Mouse (Mus musculus): ENCODE results near the gene Mthfr. TPM values are rescaled to one million over a fixed set of nuclear protein-coding genes. Genes with fewer than 3 reads are reported as not detected.
"Not testable (repeated sequence)": the region's sequence is repeated elsewhere in the genome, so short reads cannot be mapped to it uniquely, and the experiment has no call there.

The Mthfr gene
- total RNA-seq, 2 experiments from 2014 or later, result 14.3 to 15.8 TPM

DNA sequence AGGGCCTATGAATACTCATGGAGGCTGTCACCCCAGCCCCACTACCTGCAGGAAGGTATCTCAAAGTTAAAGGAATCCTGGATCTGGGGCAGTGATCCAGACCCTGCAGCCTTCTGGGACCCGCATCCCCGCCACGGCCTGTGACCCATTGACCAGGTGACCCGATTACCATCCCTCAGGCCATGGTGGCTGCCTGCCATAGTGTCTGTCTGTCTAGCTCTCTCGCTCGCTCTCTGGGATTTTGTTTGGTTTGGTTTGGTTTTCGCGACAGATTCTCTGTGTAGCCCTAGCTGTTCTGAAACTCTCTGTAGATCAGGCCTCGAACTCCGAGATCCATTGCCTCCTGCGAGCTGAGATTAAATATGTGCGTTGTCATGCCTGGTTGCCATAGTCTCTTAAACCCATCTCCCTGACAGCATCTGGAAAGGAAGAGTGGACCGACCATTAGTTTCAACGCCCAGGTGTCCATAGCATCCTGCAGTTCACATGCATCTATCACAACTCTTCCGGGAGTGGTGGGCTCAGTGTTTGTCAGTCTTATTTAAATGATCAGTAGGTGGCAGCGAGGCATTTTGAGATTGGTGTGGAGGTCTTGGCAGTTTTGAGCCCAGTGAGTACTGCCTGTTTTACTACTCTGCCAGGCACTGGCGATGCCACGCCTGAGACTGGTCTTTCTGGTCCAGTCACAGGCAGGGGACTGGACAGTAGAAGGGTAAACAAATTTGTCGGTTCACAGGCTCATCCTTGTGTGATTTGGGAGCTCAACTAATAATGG is 564 bp downstream of the Mthfr start:
- no peak for ATAC-seq (ENCODE audit: poor library complexity, severe bottlenecking)

DNA sequence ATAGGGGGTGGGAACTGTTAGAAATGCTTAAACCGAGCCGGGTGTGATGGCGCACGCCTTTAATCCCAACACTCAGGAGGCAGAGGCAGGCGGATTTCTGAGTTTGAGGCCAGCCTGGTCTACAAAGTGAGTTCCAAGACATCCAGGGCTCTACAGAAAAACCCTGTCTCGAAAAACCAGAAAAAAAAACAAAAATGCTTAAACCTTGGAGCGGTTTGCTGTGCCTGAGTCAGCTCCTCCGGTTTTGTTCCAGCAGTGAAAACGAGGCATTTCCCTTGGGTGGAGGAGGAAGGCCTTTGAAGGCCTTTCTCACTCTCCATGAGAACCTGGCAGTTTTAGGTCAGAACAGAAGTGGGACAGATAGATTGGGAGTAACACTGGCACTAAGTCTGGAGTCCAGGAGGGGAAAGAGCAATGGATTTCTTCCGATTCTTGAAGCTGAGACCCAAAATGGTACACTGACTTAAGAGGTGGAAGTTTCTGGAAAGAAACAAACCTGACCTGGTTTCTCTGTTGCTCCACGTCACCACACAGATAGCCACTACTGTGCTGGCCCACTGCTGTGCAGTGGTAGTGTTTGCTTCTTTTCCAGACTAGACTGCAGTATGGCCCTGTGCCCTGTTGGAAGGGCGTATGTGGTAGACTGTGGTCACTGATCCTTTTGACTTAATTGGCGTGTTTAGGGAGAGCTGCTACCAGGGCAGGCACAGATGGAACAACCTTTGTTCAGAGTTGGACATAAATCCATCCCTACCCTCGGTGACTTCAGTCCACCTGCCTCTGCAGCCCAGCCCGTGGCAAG is 1.4 kb downstream of the Mthfr start:
- ATAC-seq (ENCODE audit: poor library complexity, severe bottlenecking), result no peak

DNA sequence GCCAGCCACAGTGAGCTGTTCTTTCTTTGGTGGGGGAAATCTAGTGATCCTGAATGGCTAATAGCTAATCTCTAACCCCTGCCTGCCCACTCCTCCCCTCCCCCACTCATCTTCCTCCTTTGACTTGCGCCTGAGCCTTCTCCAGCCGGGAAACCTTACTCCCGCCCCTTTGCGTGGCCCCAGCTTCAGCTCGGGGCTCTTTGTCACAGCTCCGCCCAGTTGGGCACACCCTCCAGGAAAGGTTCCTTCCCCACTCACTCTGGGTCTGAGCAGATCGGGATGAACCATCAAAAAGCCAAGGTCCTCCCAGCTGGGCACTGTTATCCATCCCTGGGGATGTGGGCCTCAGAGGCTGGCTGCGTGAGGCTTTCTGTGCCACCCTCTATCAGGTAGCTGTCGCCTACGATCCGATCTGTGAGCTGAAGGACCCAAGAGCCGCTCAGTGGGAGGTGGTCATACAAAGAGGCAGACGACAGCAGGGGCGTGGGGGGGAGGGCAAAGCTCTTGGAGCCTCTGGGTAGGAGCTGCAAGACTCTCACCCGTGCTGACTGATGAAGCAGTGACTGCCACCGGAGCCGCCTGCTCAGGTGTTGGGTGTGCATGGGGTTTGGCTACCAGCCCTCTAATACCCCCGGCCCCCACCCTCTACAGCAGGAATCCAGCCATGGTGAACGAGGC is 2.2 kb downstream of the Mthfr start:
- ATAC-seq (ENCODE audit: poor library complexity, severe bottlenecking), result peak; percentile 25

DNA sequence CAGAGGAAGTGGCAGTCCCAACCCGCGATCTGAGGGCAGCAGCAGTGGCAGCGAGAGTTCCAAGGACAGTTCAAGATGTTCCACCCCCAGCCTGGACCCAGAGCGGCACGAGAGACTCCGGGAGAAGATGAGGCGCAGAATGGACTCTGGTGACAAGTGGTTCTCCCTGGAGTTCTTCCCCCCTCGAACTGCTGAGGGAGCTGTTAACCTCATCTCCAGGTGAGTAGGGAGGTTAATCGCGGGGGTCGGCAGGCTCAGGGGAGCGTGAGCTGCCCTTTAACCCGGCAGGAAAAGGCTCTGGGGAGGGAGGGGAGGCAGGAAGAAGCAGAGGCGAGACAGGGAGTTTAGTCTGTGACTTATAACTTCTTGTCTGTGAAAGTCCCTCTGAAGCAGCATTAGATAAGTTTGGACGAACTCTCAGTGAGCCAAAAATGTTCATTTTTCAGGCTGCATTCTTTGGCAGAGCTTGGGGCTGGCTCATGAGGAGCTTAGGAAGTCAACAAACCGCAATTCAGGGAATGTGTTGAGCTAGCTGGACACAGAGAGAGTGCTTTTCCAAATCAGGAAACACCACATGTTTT is 2.8 kb downstream of the Mthfr start:
- no peak for ATAC-seq (ENCODE audit: poor library complexity, severe bottlenecking)

DNA sequence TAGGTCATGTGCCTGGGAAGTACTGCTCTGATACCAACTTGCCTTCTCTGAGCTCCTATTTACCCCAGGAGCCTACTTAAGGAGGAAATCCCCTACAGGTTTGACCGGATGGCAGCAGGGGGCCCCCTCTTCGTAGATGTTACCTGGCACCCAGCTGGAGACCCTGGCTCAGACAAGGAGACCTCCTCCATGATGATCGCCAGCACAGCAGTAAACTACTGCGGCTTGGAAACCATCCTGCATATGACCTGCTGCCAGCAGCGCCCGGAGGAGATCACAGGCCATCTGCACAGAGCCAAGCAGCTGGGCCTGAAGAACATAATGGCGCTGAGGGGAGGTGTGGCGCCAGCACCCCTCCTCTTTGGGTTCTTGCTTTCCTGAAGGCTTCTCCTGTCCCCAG is 4.5 kb downstream of the Mthfr start:
- not testable (repeated sequence) for ATAC-seq (ENCODE audit: poor library complexity, severe bottlenecking)

DNA sequence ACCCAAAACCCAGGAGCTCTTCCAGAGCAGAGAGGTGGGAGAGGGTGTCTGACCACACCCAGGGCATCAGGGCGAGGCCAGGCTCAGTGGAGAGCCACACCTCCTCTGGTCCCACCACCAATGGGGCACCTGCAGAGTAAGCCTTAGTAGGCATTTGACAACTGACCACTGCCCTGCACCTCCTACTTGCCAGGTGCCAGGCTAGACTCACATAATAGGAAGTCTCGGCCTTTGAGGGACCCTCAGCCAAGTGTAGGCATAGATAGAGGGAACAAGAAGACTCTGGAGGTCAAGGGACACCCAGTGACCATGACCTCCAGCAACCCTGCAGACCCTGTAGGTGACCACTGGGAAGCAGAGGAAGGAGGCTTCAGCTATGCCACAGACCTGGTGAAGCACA is 5.2 kb downstream of the Mthfr start:
- no peak for ATAC-seq (ENCODE audit: poor library complexity, severe bottlenecking)

DNA sequence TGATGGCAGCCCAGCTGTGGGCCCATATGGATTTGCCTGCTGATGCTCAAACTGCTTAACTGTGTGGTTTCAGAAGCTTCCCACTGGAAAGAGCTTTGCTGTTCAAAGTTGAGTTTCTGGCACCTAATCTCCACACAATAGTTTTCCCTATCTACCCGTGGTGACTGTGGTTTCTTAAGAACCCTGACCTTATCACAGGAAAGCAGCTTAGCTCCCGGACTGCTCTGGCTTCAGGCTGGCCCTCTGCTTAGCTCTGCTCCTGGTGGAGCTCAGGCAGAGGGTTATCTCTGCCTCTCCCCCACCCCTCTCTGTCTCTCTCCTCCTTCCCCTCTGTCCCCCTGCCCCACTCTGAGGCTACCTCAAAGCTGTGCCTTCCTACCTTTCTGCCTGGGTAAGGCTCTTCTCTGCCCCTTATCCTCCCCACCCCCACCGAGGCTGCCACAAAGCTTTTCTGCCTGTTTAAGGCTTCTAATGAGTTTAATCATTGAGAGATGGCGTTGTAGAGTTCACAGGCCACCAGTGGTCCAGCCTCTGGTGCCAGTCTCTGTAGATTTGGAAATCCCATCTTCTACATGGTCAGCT is 7.7 kb downstream of the Mthfr start:
- ATAC-seq (ENCODE audit: poor library complexity, severe bottlenecking), result peak; percentile 35; the same call in 1 of the 2 replicates

DNA sequence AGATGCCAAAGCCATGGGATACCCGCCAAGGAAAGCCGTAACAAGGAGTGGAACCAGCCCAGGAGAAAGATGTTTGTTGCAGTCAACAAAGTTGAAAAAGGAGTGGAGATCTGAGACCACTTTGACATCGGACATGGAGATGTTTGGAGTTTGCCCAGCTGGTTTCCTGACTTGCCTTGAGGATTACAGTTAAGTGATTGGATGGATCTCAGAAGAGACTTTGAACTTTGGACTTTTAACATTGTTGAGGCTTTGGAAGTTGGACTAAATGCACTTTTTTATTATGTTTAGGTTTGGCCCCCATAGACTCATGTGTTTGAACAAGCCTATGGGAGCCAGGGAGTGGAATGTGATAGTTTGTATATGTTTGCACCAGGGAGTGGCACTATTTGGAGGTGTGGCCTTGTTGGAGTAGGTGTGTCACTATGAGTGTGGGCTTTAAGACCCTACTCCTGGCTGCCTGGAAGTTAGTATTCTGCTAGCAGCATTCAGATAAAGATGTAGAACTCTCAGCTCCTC is 11.6 kb downstream of the Mthfr start:
- ATAC-seq (ENCODE audit: poor library complexity, severe bottlenecking), result not testable (repeated sequence)

DNA sequence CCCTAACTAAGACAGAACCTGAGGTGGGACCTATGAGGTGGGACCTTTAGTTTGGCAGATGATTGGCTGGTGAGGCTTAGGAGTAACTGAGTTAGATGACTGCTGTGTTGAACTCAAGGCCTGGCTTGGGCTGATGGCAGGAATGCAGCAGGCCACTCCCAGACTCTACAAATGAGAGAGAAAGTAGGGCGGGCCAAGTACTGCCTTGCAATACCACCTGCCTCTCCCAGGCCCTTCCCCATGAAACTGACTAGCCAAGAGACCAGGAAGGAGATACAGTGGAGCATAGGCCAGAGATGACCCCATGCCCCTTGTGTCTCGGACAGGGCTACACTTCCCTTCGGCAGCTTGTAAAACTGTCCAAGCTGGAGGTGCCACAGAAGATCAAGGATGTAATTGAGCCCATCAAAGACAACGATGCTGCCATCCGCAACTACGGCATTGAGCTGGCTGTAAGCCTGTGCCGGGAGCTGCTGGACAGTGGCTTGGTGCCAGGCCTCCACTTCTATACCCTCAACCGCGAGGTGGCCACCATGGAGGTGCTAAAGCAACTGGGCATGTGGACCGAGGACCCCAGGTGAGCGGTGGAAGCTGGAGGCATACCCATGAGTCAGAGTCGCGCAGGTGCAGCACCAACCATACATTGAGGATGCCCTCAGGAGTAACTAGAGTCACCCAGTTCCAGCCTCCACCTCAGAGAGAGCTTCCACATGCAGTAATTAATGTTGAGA is 12.3 kb downstream of the Mthfr start:
- ATAC-seq (ENCODE audit: poor library complexity, severe bottlenecking), result no peak

DNA sequence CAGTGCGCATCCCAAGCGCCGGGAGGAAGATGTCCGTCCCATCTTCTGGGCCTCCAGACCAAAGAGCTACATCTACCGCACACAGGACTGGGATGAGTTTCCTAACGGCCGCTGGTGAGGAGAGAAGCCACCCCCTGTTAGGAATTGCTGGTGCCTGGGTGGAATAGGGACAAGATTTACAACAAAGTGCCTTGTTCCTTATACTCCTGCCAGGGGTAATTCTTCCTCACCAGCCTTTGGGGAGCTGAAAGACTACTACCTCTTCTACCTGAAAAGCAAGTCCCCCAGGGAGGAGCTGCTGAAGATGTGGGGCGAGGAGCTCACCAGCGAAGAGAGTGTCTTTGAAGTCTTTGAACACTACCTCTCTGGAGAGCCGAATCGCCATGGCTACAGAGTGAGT is 13.0 kb downstream of the Mthfr start:
- no peak for ATAC-seq (ENCODE audit: poor library complexity, severe bottlenecking)

DNA sequence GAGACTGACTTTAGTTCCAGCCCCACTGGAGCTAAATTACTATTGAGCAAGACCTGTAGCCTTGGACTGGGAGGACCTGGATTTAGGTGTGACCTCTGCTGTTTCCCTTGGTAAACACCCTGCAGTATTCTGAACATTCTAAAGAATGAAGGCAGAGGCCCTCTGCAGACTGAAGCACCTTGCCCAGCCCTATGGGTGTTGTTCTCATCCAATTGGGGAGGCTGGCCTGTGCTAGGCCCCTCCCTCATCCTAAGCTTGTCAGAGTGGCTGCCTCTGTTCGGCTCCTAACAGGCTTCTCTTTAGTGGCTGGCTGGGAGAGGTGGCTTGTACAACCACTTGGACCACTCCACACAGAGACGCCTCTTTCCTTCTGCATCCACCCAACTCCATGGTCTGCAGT is 14.1 kb downstream of the Mthfr start:
- ATAC-seq (ENCODE audit: poor library complexity, severe bottlenecking), result no peak

DNA sequence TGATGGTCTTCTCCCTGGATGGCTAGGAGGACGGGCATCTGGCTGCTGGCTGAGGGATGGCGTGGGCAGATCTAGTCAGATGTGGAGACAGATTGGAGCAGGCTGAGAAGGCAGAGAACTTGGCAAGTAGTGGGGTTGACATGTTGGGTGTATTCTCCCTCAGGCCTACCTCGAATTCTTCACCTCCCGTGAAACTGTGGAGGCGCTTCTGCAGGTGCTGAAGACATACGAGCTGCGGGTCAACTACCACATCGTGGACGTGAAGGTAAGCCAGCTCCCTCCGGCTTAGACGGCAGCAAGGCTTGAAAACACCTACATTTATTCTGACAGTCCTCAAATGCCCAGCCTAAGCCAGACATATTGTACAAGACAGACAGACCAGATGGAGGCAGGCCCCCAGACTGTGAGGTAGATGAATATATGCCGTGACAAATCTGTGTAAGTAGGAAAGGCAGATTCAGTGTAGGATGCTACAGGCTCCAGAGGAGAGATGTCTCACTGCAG is 14.6 kb downstream of the Mthfr start:
- no peak for ATAC-seq (ENCODE audit: poor library complexity, severe bottlenecking)

DNA sequence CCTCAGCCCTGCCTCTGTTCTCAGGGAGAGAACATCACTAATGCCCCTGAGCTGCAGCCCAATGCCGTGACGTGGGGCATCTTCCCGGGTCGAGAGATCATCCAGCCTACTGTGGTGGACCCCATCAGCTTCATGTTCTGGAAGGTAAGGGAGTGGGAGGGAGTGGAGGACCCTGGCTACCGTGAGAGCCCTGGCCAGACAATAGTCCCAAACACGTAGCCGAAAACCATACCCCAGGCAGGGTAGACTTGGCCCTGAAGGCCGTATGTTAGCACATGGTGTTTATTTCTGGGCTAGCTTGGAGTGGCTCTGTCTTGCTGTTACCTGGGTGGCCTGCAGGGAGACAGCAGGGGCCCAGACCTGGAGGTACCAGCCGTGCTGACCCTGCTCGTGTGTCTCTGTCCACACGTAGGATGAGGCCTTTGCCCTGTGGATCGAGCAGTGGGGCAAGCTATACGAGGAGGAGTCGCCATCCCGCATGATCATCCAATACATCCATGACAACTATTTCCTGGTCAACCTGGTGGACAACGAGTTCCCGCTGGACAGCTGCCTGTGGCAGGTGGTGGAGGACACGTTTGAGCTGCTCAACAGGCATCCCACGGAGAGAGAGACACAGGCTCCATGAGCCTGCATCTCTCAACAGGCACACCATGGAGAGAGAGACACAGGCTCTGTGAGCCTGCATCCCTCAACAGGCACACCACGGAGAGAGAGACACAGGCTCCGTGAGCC is 16.3 kb downstream of the Mthfr start:
- ATAC-seq (ENCODE audit: poor library complexity, severe bottlenecking), result no peak

DNA sequence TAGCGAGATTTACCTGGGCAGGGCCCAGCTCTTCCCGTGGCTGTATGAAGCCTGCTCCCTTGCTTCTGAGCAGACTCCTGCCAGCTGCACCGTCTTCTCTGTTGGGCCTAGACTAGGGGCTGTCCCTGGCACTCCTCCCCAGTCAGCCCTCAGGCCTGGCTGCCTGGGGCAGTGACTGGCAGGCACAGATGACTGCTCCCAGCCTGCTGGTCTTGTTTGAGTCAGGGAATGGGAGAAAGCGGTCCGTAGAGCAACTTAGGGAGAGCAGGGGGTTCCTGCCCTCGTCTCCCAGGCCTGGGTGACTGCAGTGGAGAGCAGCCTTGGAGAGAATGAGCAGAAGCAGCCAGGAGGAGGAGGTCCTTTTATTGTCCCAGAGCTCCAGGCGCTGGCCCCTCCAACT is 17.4 kb downstream of the Mthfr start:
- no peak for ATAC-seq (ENCODE audit: poor library complexity, severe bottlenecking)

DNA sequence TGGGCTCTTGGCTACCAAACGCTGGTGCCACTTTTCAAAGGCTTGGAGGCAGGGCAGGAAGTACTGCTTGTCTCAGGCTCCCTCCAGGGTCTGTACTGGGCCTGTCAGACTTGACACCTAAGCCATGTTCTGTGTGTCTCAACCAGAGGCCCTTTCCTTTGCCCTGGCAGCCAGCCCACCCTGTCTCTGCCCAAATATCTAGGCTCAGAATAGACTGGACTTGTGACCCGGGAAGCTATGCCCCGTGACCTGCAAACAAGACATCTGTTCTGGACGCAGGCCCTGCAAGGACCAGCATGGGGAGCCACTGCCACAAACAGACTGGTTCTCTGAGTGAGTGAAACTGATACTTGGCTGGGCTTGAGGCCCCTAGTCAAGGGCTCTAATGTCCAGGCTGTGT is 17.9 kb downstream of the Mthfr start:
- ATAC-seq (ENCODE audit: poor library complexity, severe bottlenecking), result no peak

DNA sequence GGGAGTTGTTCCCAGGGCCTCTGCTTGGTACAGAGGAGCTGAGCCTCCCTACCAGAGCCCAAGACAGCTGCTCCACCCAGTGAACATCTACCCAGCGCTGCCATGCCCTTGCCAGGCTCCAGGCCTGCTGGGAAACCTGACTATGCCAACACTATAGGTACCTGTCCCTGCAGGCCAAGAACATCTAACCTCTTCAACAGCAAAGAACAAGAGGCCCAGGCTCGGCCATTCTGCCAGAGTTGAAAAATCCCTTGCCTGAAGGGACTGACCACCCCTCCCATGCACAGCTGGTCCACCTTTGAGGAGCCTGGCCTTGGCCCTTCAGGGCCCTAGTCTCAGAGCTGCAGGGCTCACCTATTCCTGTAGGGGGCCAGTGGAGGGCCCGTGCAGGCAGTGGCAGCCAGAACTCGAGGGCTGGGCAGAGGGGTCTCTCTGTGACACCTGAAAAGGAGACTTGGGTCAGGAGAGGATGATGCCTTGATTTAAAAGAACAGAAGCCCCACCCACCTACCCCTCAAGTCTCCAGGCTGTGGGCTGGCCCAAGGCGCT is 18.9 kb downstream of the Mthfr start:
- 0 out of 2 replicates have a peak, but pooled peaks have one; percentile 37 for ATAC-seq (ENCODE audit: poor library complexity, severe bottlenecking)

DNA sequence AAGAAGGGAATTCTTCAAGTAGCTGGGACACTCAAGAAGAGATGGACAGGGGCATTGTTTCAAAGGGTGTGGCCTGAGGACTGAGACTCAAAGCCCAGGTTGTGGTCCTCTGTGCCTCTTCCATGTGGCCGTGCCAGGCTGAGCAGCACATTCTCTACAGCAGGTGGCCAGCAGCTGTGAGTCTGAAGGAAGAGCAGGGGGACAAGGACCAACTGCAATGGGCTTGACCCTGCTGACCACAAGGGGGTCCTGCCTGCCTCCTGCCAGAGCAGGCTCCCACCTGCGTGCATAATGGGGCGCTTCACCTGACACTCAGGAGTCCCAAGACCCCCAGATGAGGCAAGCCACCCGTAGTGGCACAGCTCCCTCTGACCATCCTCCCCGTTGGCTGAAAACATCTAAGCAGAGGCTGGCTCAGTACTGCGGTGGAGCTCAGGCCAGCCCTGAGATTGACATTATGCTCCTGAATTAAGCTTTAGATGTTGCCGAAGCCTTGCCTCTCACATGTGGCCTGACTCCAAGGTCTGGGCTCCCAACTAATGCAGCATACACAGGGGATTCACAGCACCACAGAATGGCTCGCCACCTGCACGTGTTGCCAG is 19.4 kb downstream of the Mthfr start:
- no peak for ATAC-seq (ENCODE audit: poor library complexity, severe bottlenecking)

DNA sequence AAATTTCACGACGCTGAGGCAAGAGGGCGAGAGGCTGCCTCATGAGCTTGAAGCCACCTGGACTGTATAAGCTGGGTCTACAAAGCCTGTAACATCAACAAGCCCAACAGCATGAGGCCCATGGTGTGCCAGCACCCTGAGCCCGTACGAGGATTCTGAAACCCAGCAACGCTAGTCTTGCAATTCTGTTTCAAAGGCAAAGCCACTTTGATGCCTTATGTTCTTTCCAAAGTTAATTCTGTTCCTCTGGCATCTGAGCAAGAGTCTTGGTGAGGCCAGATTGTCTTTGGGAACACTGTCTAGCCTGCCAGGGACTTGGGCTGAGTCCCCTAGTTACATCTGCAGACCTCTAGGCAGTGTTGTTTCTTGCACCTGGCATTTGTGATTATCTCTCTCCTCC is 20.1 kb downstream of the Mthfr start:
- ATAC-seq (ENCODE audit: poor library complexity, severe bottlenecking), result no peak
